Mouse (Mus musculus): ENCODE results near the gene Rps2.

Gene Rps2

DNA sequence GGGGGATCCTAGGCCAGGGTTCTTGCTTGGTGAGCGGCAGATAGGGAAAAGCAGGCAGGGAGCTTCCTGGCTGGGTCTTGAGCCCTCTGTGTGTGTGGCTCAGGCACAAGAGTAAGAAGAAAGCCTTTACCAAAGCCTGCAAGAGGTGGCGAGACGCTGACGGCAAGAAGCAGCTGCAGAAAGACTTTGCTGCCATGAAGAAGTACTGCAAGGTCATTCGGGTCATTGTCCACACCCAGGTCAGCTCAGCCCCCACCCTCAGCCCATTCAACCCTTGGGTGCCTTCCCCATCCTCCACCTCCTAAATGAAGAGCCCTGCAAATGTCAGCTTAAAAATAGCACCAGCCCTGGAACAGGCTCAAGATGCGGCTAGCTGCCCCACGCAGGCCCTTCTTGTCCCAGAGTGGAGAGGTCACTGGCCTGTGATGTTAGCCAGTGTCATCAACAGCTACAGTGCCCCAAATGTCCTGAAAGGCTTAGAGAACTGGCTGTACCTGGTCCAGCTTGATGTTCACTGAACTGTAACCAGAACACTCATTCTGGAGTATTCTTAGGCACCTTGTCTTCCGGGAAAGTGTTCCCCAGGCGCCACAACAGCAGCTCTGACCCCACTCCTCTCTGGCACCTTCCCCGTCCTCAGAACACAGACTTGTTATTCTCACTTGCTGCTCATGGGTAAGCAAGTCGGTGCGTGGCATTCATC lies 14.5 kb downstream of the Rps2 start:
- DNase-seq (ENCODE audit: low spot score in 2 of 2): no peak

DNA sequence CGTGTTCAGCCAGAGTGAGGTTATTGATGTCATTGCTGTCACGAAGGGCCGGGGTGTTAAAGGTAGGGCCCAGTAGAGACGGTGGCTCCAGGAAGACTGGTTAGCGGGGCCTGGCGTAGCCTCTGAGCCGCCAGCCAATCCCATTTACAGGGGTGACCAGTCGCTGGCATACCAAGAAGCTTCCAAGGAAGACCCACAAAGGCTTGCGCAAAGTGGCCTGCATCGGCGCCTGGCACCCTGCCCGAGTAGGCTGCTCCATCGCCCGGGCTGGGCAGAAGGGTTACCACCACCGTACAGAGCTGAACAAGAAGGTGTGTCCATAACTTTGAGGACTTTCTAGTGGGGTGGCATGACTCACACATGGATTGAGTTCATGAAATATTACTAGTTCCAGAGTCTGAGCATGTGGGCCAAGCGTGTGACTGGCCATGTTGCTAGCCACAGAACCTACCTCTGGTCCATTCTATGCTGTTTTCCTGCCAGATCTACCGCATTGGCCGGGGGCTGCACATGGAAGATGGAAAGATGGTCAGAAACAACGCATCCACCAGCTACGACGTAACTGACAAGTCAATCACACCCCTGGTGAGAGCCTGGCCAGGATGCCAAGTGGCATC lies 15.6 kb downstream of the Rps2 start:
- DNase-seq (ENCODE audit: low spot score in 2 of 2): no peak

DNA sequence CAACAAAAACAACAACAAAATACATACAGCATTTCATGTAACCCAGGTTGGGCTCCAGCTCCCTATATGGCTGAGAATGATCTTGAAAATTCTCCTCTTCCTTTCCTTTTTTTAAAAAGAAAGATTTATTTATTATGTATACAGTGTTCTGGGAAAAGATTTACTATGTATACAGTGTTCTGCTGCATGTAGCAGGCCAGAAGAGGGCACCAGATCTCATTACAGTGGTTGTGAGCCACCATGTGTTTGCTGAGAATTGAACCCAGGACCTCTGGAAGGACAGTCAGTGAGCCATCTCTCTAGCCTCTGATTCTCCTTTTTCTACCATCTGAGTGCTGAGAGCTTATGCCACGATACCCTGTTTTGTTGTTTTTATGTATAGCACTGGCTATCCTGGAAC lies 16.6 kb downstream of the Rps2 start:
- no peak for DNase-seq (ENCODE audit: low spot score in 2 of 2)

- no peak for DNase-seq (ENCODE audit: low spot score in 2 of 2)
These were observed 17.5 kb downstream of the Rps2 start for GRCm38 (mm10) chr17:24735446-24735845.

- DNase-seq (ENCODE audit: low spot score in 2 of 2): peak; percentile 95 to 96
These were observed 18.6 kb downstream of the Rps2 start, which contains the start of gene Msrb1 for GRCm38 (mm10) chr17:24736330-24737051. Msrb1 (plus strand) TSS chr17:24736642.

GRCm38 (mm10) chr17:24737135-24737810 lies 19.4 kb downstream of the Rps2 start:
- DNase-seq (ENCODE audit: low spot score in 2 of 2): no peak

GRCm38 (mm10) chr17:24738238-24738637 lies 20.3 kb downstream of the Rps2 start:
- no peak for DNase-seq (ENCODE audit: low spot score in 2 of 2)

- no peak for DNase-seq (ENCODE audit: low spot score in 2 of 2)
These were observed 22.0 kb downstream of the Rps2 start for GRCm38 (mm10) chr17:24739926-24740325.

GRCm38 (mm10) chr17:24742307-24742706 lies 24.4 kb downstream of the Rps2 start:
- DNase-seq (ENCODE audit: low spot score in 2 of 2): no peak

DNA sequence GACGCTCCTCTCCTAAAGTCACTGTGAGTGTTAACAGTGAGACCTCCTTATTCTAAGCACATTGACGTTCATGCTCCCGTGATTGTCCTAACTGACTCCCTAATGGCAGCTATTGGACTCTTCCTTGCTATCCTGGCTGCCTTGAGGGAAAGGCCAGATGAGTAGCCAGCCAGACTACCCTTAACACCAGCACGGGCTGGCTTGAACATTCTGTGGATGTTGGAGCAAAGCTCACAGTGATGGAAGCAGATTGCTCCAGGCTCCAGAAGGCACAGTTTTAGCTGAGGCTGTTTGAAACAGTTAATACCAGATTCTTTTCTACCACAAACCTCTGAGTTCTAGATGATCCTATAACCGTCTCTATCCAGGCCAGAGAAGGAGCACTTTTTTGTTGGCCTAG lies 26.0 kb downstream of the Rps2 start:
- no peak for DNase-seq (ENCODE audit: low spot score in 2 of 2)

- DNase-seq (ENCODE audit: low spot score in 2 of 2): no peak
These were observed 26.5 kb downstream of the Rps2 start for GRCm38 (mm10) chr17:24744381-24744780.

GRCm38 (mm10) chr17:24745526-24746497 lies 27.9 kb downstream of the Rps2 start:
- DNase-seq (ENCODE audit: low spot score in 2 of 2): peak; percentile 65 to 86

GRCm38 (mm10) chr17:24746986-24747385 lies 29.1 kb downstream of the Rps2 start:
- no peak for DNase-seq (ENCODE audit: low spot score in 2 of 2)

DNA sequence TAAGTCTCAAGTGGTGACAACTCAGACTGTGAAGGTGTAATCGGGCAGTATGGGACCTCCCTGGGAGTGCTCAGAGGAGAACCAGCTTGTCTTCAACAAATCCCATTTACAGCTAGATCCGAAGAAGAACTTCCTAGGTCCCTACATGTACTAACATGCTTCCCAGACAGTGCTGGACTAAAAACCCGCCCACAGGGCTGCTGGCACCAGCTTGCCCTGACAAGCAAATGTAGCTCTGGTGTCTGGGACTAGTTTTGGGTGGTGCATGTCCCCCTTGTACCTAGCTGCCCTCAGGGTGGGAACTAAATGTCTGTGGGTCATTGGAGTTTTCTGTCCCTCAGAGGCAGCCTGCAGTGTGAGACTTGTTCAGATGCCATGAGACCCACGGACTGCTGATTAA lies 33.6 kb downstream of the Rps2 start:
- DNase-seq (ENCODE audit: low spot score in 2 of 2): no peak

- DNase-seq (ENCODE audit: low spot score in 2 of 2): no peak
These were observed 34.8 kb downstream of the Rps2 start, which contains the start of gene Hs3st6 for GRCm38 (mm10) chr17:24752415-24753394. Hs3st6 (plus strand) TSS chr17:24752988.

DNA sequence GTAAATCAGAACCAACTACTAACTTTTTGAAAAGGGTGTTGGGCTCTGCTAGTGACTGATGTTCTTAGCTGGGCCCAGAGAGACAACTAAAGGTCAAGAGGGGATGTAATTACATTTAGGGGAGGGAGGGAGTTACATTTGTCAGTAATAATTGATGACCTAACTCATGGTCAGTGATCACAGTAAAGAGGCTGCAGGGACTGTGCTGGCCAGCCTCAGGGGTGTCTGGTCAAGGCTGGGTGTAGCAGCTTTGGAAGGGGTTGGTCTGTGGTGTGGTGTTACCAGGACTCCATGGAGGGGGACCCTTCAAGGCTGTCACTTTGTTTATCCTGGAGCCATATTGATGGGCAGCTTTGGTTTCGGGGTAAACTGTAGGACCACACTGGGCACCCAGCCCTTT lies 39.5 kb downstream of the Rps2 start:
- DNase-seq (ENCODE audit: low spot score in 2 of 2): no peak

- DNase-seq (ENCODE audit: low spot score in 2 of 2): no peak
These were observed 43.2 kb downstream of the Rps2 start for GRCm38 (mm10) chr17:24761121-24761520.

- no peak for DNase-seq (ENCODE audit: low spot score in 2 of 2)
These were observed 47.3 kb downstream of the Rps2 start for GRCm38 (mm10) chr17:24765016-24765905.

Data from urinary bladder, postnatal 4 days (tissue).